Mouse (Mus musculus): Measurements from ENCODE around the gene Mpi. TPM values are rescaled to one million over a fixed set of nuclear protein-coding genes. Genes with fewer than 3 reads are reported as not detected.

The Mpi gene
- 17.8 and 19.7 TPM in 2 replicates for polyA plus RNA-seq (2012; ENCODE audit: insufficient read depth, insufficient read length, missing spikeins)

DNA sequence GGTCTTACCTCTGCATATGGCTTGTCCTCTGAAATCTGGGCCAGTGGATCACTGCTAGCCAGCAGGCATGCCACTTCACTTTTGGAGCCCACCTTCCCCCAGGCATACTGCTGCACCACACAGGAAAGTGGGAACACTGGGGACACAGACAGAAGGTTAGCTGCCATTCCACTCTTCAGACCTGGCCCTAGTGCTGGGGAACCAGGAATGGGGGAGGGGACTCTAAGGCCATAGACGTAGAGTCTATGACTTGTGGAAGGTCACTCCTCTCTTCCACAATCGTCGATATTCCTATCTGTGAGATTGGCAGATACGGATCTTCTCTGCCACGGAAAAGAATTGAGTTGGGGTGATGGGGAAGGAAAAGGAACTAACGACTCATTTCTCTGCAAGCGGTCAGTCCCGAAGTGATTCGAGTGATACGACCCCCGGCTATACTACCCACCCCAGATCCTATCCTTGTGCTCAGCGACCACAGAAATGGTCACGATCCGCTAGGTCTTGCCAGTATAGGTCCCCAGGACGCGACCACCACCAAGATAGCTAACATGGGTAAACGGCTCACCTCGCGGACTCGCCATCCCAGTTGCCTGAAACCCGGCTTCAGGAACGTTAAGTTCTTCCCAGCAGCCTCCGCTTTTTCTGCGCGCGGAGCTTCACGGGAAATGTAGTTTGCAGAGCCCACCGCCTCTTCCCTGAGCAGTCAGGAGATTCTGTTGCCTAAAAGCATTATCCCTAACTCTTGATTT, at the start of gene Mpi:
Gene Mpi (minus strand): TSS at position 625 of the 749 bp plus-strand sequence.
- Histone ChIP-seq H3K27ac (ENCODE audit: insufficient read depth, low read depth, low read length) (no peak within 1 kb of the TSS), H3K4me1 (ENCODE audit: control insufficient read depth, insufficient read depth, low read length) (peaks cover 20% of the 10 kb centered on the region), H3K4me3 (ENCODE audit: insufficient read depth, low read length) (peak within 1 kb of the TSS; percentile 82)
- no peak for TF ChIP-seq CTCF (IDR thresholded peaks at IDR 0.05; ENCODE audit: low read depth, low read length)
- TF ChIP-seq POLR2A (IDR thresholded peaks at IDR 0.05; ENCODE audit: borderline replicate concordance, low read depth, low read length), result no peak

DNA sequence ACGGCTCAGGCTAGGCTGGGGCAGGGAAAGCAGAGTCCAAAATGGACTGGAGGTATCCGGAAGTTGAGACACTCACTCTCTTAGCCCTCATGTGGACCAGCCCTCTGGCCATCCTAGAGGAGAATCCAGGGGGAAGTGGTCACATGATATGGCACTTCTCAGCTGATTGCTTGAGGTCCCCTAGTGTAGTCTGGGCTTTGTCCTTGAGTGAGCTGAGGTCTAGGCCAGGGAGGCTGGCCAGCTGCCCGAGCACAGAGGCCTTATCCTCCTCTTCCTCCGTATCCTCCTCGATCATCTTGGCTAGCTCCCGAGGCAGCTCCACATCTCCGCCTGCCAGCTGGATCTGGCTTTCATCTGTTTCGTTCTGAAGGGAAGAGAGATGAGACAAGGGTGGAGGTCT, 49.5 kb upstream of the Mpi start:
- no peak overlapping the region for H3K27ac ChIP-seq (ENCODE audit: insufficient read depth, low read depth, low read length)
- no peaks in the 10 kb centered on the region for H3K4me1 ChIP-seq (ENCODE audit: control insufficient read depth, insufficient read depth, low read length)
- no peak overlapping the region for H3K4me3 ChIP-seq (ENCODE audit: insufficient read depth, low read length)
- TF ChIP-seq POLR2A (IDR thresholded peaks at IDR 0.05; ENCODE audit: borderline replicate concordance, low read depth, low read length), result no peak
- no peak for TF ChIP-seq CTCF (IDR thresholded peaks at IDR 0.05; ENCODE audit: low read depth, low read length)

DNA sequence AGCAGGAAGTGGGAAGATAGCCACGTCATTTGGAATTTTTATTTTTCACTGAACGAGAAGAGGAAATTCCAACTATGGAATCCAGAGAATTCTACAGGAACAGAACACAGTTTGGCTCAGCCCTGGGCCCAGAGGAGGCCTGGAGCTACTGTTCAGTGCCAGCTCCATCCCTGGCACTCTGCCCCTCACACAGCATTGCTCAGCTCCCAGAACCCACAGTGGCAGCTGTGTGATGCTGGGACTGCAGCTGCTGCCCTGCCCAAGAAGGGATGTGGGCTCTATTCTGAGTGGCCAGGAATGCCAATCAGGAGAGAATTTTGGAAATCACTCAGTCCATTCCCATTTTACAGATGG, 48.8 kb upstream of the Mpi start:
- TF ChIP-seq CTCF (IDR thresholded peaks at IDR 0.05; ENCODE audit: low read depth, low read length) (no peak), POLR2A (IDR thresholded peaks at IDR 0.05; ENCODE audit: borderline replicate concordance, low read depth, low read length) (no peak)
- Histone ChIP-seq H3K27ac (ENCODE audit: insufficient read depth, low read depth, low read length) (no peak overlapping the region), H3K4me3 (ENCODE audit: insufficient read depth, low read length) (no peak overlapping the region), H3K4me1 (ENCODE audit: control insufficient read depth, insufficient read depth, low read length) (no peaks in the 10 kb centered on the region)

DNA sequence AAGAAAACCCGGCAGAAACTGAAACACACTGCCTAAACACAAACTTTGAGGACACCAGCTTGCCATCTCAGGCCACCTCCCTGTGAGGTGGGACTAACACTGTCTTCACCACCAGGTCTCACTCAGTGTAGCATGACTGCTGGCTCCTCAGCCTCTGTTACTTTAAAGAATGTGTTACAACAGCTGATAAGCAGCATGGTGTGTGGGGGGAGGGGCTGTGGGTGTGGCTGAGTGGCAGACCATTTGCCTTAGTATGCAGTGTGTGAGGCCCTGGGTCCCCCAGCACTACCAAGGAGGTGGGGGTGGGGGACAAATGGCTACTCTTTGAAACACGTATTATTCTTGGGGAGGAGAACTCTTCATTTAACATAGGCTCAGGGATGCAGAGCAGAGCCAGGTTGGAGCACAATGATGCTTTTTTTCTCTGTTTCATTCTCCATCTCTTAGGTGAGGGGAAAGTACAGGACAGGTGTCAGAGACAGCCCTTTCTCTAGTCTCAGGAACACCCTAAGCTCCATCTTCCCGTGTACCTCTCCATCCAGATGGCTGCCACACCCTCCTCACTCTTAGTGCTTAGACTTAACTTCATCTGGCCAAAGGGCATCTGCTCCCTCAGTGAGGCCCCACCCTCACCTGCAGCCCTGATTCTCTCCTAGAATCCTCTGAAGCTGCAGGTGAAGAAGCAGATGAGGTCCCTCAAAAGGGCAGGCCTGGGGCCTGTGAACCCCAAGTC, 48.2 kb upstream of the Mpi start:
- TF ChIP-seq POLR2A (IDR thresholded peaks at IDR 0.05; ENCODE audit: borderline replicate concordance, low read depth, low read length) (no peak), CTCF (IDR thresholded peaks at IDR 0.05; ENCODE audit: low read depth, low read length) (no peak)
- Histone ChIP-seq H3K27ac (ENCODE audit: insufficient read depth, low read depth, low read length) (no peak overlapping the region), H3K4me3 (ENCODE audit: insufficient read depth, low read length) (no peak overlapping the region), H3K4me1 (ENCODE audit: control insufficient read depth, insufficient read depth, low read length) (no peaks in the 10 kb centered on the region)

DNA sequence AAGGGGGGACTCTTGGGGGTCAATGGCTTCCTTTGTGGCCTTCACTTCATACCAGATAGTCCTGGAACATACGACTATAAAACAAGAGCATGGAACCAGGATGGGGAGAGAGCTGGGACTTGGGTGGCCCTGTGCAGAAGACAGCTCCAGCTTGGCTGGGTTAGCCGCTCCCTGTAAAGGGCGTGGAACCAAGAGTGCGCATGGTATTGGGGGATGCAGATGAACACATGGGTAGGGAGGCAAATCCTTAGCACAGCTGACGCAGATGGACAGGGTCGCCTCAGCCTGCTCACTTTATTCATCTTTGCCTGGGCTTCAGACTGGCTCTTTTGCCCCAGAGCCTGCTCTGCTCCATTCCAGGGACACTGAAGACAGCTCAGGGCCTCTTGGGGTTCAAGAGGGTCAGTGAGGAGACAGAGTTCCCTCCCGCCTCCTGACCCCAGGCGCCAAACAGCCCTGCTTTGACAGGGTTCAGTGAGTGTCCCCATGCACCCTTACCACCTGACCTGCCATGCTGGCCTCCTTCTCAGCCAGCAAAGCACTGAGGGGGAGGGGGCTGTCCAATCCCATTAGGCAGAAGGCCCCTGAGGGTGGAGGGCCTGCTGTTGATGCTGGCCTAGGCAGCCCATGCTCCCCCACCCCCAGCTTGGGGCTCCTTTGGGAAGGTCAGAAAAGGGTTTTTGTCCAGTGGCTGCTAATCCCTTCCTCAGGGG, 46.4 kb upstream of the Mpi start:
- no peak overlapping the region for H3K27ac ChIP-seq (ENCODE audit: insufficient read depth, low read depth, low read length)
- H3K4me3 ChIP-seq (ENCODE audit: insufficient read depth, low read length), result no peak overlapping the region
- TF ChIP-seq POLR2A (IDR thresholded peaks at IDR 0.05; ENCODE audit: borderline replicate concordance, low read depth, low read length), result no peak
- no peak for TF ChIP-seq CTCF (IDR thresholded peaks at IDR 0.05; ENCODE audit: low read depth, low read length)
- no peaks in the 10 kb centered on the region for H3K4me1 ChIP-seq (ENCODE audit: control insufficient read depth, insufficient read depth, low read length)

DNA sequence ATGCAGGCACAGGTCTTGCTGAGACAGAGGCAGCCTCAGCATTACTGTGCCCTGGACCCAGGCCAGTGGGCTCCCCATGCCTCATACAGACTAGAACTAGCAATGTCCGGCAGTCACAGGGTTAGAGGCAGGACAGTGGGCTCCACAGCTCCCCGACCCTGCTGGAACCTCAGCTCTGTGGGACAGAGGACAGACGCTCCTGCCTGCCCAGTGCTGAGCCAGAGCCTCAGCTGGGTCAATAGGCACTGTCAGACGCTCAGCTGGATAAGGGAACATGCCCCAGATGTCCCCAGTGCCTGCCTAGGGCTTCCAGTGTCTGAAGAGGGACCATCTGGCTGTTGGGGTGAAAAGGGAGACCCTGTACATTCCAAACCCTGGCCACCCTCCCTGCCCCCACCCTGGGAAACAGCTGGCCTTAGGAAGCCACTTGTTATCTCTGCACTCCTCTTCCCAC, 45.4 kb upstream of the Mpi start:
- H3K4me1 ChIP-seq (ENCODE audit: control insufficient read depth, insufficient read depth, low read length), result no peaks in the 10 kb centered on the region
- no peak overlapping the region for H3K27ac ChIP-seq (ENCODE audit: insufficient read depth, low read depth, low read length)
- no peak overlapping the region for H3K4me3 ChIP-seq (ENCODE audit: insufficient read depth, low read length)
- TF ChIP-seq POLR2A (IDR thresholded peaks at IDR 0.05; ENCODE audit: borderline replicate concordance, low read depth, low read length), result no peak
- TF ChIP-seq CTCF (IDR thresholded peaks at IDR 0.05; ENCODE audit: low read depth, low read length), result no peak

DNA sequence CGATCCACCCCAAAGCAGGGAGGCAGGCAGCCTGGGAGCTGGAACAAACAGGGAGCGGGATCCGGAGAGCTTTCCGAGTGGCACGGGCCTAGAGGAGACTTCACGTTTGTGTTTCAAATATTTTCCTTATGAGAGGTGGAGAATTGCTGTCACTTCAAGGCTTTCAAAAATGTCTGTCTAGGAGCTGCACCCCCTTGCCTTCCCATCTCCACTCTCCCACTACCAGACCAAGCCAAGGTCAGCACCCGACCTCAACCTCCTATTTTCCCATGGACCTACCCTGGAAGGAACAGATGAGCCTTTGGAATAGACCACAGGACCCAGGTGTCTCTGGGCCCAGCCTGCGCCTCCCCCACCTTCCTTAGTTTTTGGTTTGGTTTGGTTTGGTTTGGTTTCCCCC, 44.7 kb upstream of the Mpi start:
- Histone ChIP-seq H3K4me3 (ENCODE audit: insufficient read depth, low read length) (no peak overlapping the region), H3K4me1 (ENCODE audit: control insufficient read depth, insufficient read depth, low read length) (no peaks in the 10 kb centered on the region), H3K27ac (ENCODE audit: insufficient read depth, low read depth, low read length) (no peak overlapping the region)
- TF ChIP-seq CTCF (IDR thresholded peaks at IDR 0.05; ENCODE audit: low read depth, low read length), result no peak
- no peak for TF ChIP-seq POLR2A (IDR thresholded peaks at IDR 0.05; ENCODE audit: borderline replicate concordance, low read depth, low read length)

DNA sequence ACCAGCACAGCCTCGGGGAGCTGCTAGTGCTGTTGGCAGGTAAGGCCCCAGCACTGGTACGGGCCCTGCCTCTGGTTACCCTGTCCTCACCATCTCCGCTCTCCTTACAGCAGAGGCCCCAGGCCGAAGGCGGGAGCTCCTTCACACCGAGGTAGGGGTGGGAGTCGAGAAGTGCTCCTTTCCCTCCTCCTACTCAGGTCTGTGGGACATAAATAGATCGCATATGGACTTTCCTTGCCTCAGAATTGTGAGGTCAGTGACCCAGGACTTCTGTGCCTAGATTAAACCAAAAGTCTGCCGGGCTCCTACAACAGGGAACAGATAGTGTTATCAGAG, 41.6 kb upstream of the Mpi start:
- H3K4me3 ChIP-seq (ENCODE audit: insufficient read depth, low read length), result no peak overlapping the region
- peaks cover under 1% of the 10 kb centered on the region; the same call in 1 of the 2 replicates for H3K4me1 ChIP-seq (ENCODE audit: control insufficient read depth, insufficient read depth, low read length)
- no peak overlapping the region for H3K27ac ChIP-seq (ENCODE audit: insufficient read depth, low read depth, low read length)
- TF ChIP-seq CTCF (IDR thresholded peaks at IDR 0.05; ENCODE audit: low read depth, low read length) (no peak), POLR2A (IDR thresholded peaks at IDR 0.05; ENCODE audit: borderline replicate concordance, low read depth, low read length) (no peak)

DNA sequence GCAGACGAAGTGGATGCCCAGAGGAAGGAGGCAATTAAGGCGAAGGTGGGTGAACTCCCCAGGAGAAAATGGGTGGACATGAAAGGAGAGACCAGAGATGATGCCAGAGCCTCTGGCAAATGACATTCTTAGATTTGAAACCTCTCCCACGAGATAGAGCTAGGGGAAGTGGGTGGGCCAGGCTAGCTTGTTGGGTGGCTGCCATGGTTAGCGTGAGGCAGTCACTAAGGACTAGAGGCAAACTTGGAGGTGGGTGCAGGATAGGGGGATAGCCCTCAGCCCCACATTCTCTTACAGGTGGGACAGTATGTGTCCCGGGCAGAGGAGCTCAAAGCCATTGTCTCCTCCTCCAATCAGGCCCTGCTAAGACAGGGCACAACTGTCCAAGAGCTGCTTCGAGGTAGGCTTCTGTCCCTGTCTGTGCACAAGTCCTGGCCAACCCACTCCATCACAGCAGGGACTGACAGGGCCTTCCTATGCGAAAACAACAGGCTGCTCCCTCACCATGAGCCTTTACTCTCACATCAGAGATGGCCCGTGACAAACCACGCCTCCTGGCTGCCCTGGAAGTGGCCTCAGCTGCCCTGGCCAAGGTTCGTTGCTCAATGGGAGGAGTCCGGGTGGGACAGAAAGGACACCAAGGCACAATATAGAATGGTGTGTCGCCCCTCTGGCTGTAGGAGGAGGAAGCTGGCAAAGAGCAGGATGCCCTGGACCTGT, 41.1 kb upstream of the Mpi start:
- Histone ChIP-seq H3K4me3 (ENCODE audit: insufficient read depth, low read length) (no peak overlapping the region), H3K27ac (ENCODE audit: insufficient read depth, low read depth, low read length) (no peak overlapping the region), H3K4me1 (ENCODE audit: control insufficient read depth, insufficient read depth, low read length) (peaks cover 3% of the 10 kb centered on the region; the same call in 1 of the 2 replicates)
- TF ChIP-seq CTCF (IDR thresholded peaks at IDR 0.05; ENCODE audit: low read depth, low read length), result no peak
